Mouse (Mus musculus) ES-E14 (cell line): Measurements from ENCODE around the gene Bspry. TPM values are rescaled to one million over a fixed set of nuclear protein-coding genes. Genes with fewer than 3 reads are reported as not detected.

Experiments used
- DNase-seq: peaks from one replicate; pipeline ENCODE4 v3.0.0-alpha.2; 2013; ENCODE audit warnings: low read depth, low spot score
- H3K27ac ChIP-seq: 2 replicates; pipeline ENCODE4 v1.5.1; 2012; ENCODE audit warnings: low read depth, mild to moderate bottlenecking, low read length, moderate library complexity, mixed read lengths; ENCODE audit not compliant: poor library complexity, insufficient read depth, severe bottlenecking
- H3K36me3 ChIP-seq: 2 replicates; pipeline ENCODE4 v1.6.1; 2012; ENCODE audit warnings: mild to moderate bottlenecking, low read length, moderate library complexity, mixed read lengths; ENCODE audit not compliant: control insufficient read depth, poor library complexity, insufficient read depth, severe bottlenecking
- H3K4me1 ChIP-seq, 2 experiments: fragments of 150-350 bp in 1 of 2; sonication (generic) in 1 of 2; 2 replicates each; pipeline ENCODE4 v1.6.1; 2012; ENCODE audit warnings: low read length in 2 of 2, mild to moderate bottlenecking in 1 of 2, mixed read lengths in 1 of 2; ENCODE audit not compliant: control insufficient read depth in 2 of 2, insufficient read depth in 2 of 2, poor library complexity in 1 of 2
- H3K4me3 ChIP-seq, 2 experiments: fragments of 150-350 bp in 1 of 2; sonication (generic) in 1 of 2; 2 replicates each; pipeline ENCODE4 v1.5.1; 2012; ENCODE audit warnings: low read length in 2 of 2, low read depth in 1 of 2, mild to moderate bottlenecking in 1 of 2, mixed read lengths in 1 of 2; ENCODE audit not compliant: insufficient read depth in 1 of 2, poor library complexity in 1 of 2, severe bottlenecking in 1 of 2
- H3K9ac ChIP-seq: 2 replicates; pipeline ENCODE4 v1.6.1; 2012; ENCODE audit warnings: low read depth, mild to moderate bottlenecking, low read length, mixed read lengths; ENCODE audit not compliant: poor library complexity, insufficient read depth, severe bottlenecking
- H3K9me3 ChIP-seq: fragments of 150-350 bp; sonication (generic); 2 replicates; pipeline ENCODE4 v1.6.1; 2012; ENCODE audit warnings: low read depth, mild to moderate bottlenecking, low read length; ENCODE audit not compliant: control insufficient read depth, insufficient read depth
- CHD2 ChIP-seq: IDR thresholded peaks from 2 replicates; pipeline ENCODE4 v1.6.1; 2014; ENCODE audit warnings: mild to moderate bottlenecking, low read depth, low read length, inconsistent platforms
- HCFC1 ChIP-seq: IDR thresholded peaks from 2 replicates; pipeline ENCODE4 v1.6.1; 2012; ENCODE audit warnings: low read length, inconsistent platforms, borderline replicate concordance; ENCODE audit not compliant: insufficient read depth
- MAFK ChIP-seq: IDR thresholded peaks from 2 replicates; pipeline ENCODE4 v1.6.1; 2014; ENCODE audit warnings: mild to moderate bottlenecking, low read depth, low read length, inconsistent platforms; ENCODE audit not compliant: insufficient read depth
- ZC3H11A ChIP-seq: IDR thresholded peaks from 2 replicates; pipeline ENCODE4 v1.6.1; 2012; ENCODE audit warnings: low read depth, mild to moderate bottlenecking, inconsistent platforms, low read length, borderline replicate concordance
- ZNF384 ChIP-seq: IDR thresholded peaks from 2 replicates; pipeline ENCODE4 v1.6.1; 2012; ENCODE audit warnings: low read depth, low read length, inconsistent platforms
- in situ Hi-C, 2 experiments: fragments of 600-800 bp; cut with MboI; formaldehyde crosslinking; loops; one replicate each; pipeline ENCODE4 v1.15.1; 2025; ENCODE audit warnings: low sequenced_read_pairs in 2 of 2, inconsistent platforms in 1 of 2; ENCODE audit not compliant: unreplicated experiment in 2 of 2
- total RNA-seq: library from RNA; depleted of rRNA; stranded (reverse); fragments of 300-350 nt; gene quantifications from 2 replicates; pipeline ENCODE4 v1.2.3, GENCODE M21; 2012

Gene Bspry
- total RNA-seq, 1 experiment, result 8.9 TPM

GRCm38 (mm10) chr4:62492682-62493081 is 12.8 kb downstream of the Bspry start:
- H3K4me3 ChIP-seq, result no peak overlapping the region
- DNase-seq, result no peak
- in situ Hi-C loops, result no loop called here
- H3K27ac ChIP-seq, result no peak overlapping the region
- H3K9me3 ChIP-seq, result no peaks in the 10 kb centered on the region
- peaks cover 9% of the 10 kb centered on the region; the same call in 1 of the 2 replicates for H3K36me3 ChIP-seq
- TF ChIP-seq MAFK (no peak), CHD2 (no peak)
- H3K9ac ChIP-seq, result no peak overlapping the region
- no peaks in the 10 kb centered on the region for H3K4me1 ChIP-seq

DNA sequence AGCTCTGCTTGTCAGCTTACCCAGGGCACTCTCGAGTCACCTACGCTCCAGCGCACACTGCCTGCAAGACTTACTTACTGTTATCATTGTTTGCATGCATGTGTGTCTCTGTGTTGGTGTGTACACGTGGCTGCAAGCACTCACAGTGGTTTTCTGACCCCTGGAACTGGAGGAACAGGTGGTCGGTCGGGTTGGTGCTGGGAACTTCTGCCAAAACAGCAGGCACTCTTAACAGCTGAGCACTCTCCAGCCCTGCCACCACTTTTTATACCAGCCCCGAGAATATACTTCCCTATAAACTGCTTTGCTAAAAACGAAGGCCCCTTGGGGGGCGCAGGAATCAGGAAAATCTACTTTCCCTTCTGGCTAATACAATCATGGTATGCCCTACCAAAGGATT is 14.4 kb downstream of the Bspry start:
- Histone ChIP-seq H3K36me3 (peaks cover 6% of the 10 kb centered on the region; the same call in 1 of the 2 replicates), H3K9ac (no peak overlapping the region), H3K27ac (no peak overlapping the region), H3K4me3 (no peak overlapping the region), H3K9me3 (no peaks in the 10 kb centered on the region), H3K4me1 (no peaks in the 10 kb centered on the region)
- in situ Hi-C loops, result no loop called here
- no peak for TF ChIP-seq ZNF384
- no peak for TF ChIP-seq MAFK
- no peak for TF ChIP-seq HCFC1
- TF ChIP-seq CHD2, result no peak
- DNase-seq, result no peak

- no peak overlapping the region for H3K4me3 ChIP-seq
- H3K36me3 ChIP-seq, result peaks cover 6% of the 10 kb centered on the region; the same call in 1 of the 2 replicates
- TF ChIP-seq ZC3H11A (no peak), MAFK (no peak), CHD2 (no peak), HCFC1 (no peak), ZNF384 (no peak)
- no peak overlapping the region for H3K27ac ChIP-seq
- in situ Hi-C loops, result no loop called here
- no peaks in the 10 kb centered on the region for H3K9me3 ChIP-seq
- no peak overlapping the region for H3K9ac ChIP-seq
- DNase-seq, result no peak
- no peaks in the 10 kb centered on the region for H3K4me1 ChIP-seq
Measured at GRCm38 (mm10) chr4:62495946-62496345, 16.1 kb downstream of the Bspry start.

- H3K27ac ChIP-seq, result no peak overlapping the region
- no peak overlapping the region for H3K4me3 ChIP-seq
- H3K4me1 ChIP-seq, result no peaks in the 10 kb centered on the region
- DNase-seq, result no peak
- H3K9me3 ChIP-seq, result no peaks in the 10 kb centered on the region
- peaks cover 6% of the 10 kb centered on the region; the same call in 1 of the 2 replicates for H3K36me3 ChIP-seq
- no peak for TF ChIP-seq CHD2
- no peak for TF ChIP-seq ZNF384
- TF ChIP-seq ZC3H11A, result no peak
- TF ChIP-seq MAFK, result no peak
- TF ChIP-seq HCFC1, result no peak
- no peak overlapping the region for H3K9ac ChIP-seq
- in situ Hi-C loops, result no loop called here
Measured at GRCm38 (mm10) chr4:62496815-62497214, 17.0 kb downstream of the Bspry start.

- peaks cover 4% of the 10 kb centered on the region; the same call in 1 of the 2 replicates for H3K36me3 ChIP-seq
- no peak for DNase-seq
- no peak overlapping the region for H3K9ac ChIP-seq
- H3K4me1 ChIP-seq, result peaks cover 0 to 2% of the 10 kb centered on the region in 2 experiments; a peak in 1 of 4 replicates
- TF ChIP-seq MAFK (no peak), HCFC1 (no peak), ZC3H11A (no peak), ZNF384 (no peak), CHD2 (no peak)
- no peak overlapping the region for H3K27ac ChIP-seq
- no peaks in the 10 kb centered on the region for H3K9me3 ChIP-seq
- in situ Hi-C loops, result no loop called here
- H3K4me3 ChIP-seq, result no peak overlapping the region
Measured at GRCm38 (mm10) chr4:62500799-62501198, 20.9 kb downstream of the Bspry start.
